Mouse (Mus musculus) layer of hippocampus, postnatal 10 days (tissue): ENCODE results near the gene Gm10295. TPM values are rescaled to one million over a fixed set of nuclear protein-coding genes. Genes with fewer than 3 reads are reported as not detected.

Experiments
- DNase-seq, 2 experiments: peaks; one replicate each; pipeline ENCODE4 v3.0.0; 2021; ENCODE audit warnings: low spot score in 2 of 2
- long read RNA-seq: library from polyadenylated mRNA; stranded (forward); transcript quantifications from one replicate; pipeline ENCODE4 v2.0.0, GENCODE M21; 2023
- total RNA-seq, 2 experiments: library from RNA; stranded (reverse); gene quantifications; 2 replicates each; pipeline ENCODE4 v1.2.3; 2021

Gene Gm10295
- not detected for total RNA-seq
- long read RNA-seq = 0 reads

- DNase-seq = no peak
These were observed at the start of gene Gm10295 for GRCm38 (mm10) chr7:71351364-71351763. Gene Gm10295 (minus strand): TSS chr7:71351485.

- DNase-seq = no peak
These were observed 49.7 kb upstream of the Gm10295 start for GRCm38 (mm10) chr7:71401032-71401431.

- DNase-seq = no peak
These were observed 48.8 kb upstream of the Gm10295 start for GRCm38 (mm10) chr7:71399891-71400632.

GRCm38 (mm10) chr7:71398959-71399756 lies 47.9 kb upstream of the Gm10295 start:
- no peak for DNase-seq

GRCm38 (mm10) chr7:71398389-71398788 lies 47.1 kb upstream of the Gm10295 start:
- DNase-seq = no peak

GRCm38 (mm10) chr7:71392795-71393341 lies 41.6 kb upstream of the Gm10295 start:
- DNase-seq = no peak

- no peak for DNase-seq
These were observed 40.0 kb upstream of the Gm10295 start for GRCm38 (mm10) chr7:71391333-71391732.

- no peak for DNase-seq
These were observed 39.0 kb upstream of the Gm10295 start for GRCm38 (mm10) chr7:71390291-71390690.

- no peak for DNase-seq
These were observed 34.8 kb upstream of the Gm10295 start for GRCm38 (mm10) chr7:71386050-71386449.

- no peak for DNase-seq
These were observed 33.6 kb upstream of the Gm10295 start for GRCm38 (mm10) chr7:71384921-71385320.

- peak; percentile 34 to 46 for DNase-seq
These were observed 32.3 kb upstream of the Gm10295 start for GRCm38 (mm10) chr7:71383341-71384130.

GRCm38 (mm10) chr7:71379826-71380825 lies 28.8 kb upstream of the Gm10295 start:
- DNase-seq = no peak

- DNase-seq = peak; percentile 42 to 51
These were observed 27.8 kb upstream of the Gm10295 start for GRCm38 (mm10) chr7:71378812-71379760.

GRCm38 (mm10) chr7:71377983-71378382 lies 26.7 kb upstream of the Gm10295 start:
- no peak for DNase-seq

GRCm38 (mm10) chr7:71374059-71374458 lies 22.8 kb upstream of the Gm10295 start:
- DNase-seq = no peak

- no peak for DNase-seq
These were observed 20.6 kb upstream of the Gm10295 start for GRCm38 (mm10) chr7:71371916-71372315.

GRCm38 (mm10) chr7:71370746-71371145 lies 19.5 kb upstream of the Gm10295 start:
- no peak for DNase-seq

- no peak for DNase-seq
These were observed 18.8 kb upstream of the Gm10295 start for GRCm38 (mm10) chr7:71370128-71370527.
